Mouse (Mus musculus) heart, embryonic 16.5 days (tissue): Measurements from ENCODE around the gene Rhot1. TPM values are rescaled to one million over a fixed set of nuclear protein-coding genes. Genes with fewer than 3 reads are reported as not detected.
A peak's percentile ranks its signal among the peaks of the same experiment; 100 is the strongest.

Source experiments
- ATAC-seq: fragments of 200-750 bp; cut with Nextera tagmentation; replicated peaks from 2 replicates; pipeline ENCODE4 v1.8.0; 2017; ENCODE audit warnings: moderate number of reproducible peaks; ENCODE audit not compliant: insufficient read depth, low FRiP score; ENCODE audit errors: extremely low read depth
- H3K27ac ChIP-seq: fragments of 300-500 bp; sonication (generic); 2 replicates; pipeline ENCODE4 v1.5.1; 2014; ENCODE audit warnings: mild to moderate bottlenecking, low read length, control low read depth, moderate library complexity
- H3K27me3 ChIP-seq: fragments of 300-500 bp; sonication (generic); 2 replicates; pipeline ENCODE4 v1.6.1; 2014; ENCODE audit warnings: low read length, mixed read lengths; ENCODE audit not compliant: control insufficient read depth, insufficient read depth
- H3K36me3 ChIP-seq: fragments of 300-500 bp; sonication (generic); 2 replicates; pipeline ENCODE4 v1.6.1; 2014; ENCODE audit not compliant: control insufficient read depth, insufficient read depth
- H3K4me1 ChIP-seq: fragments of 300-500 bp; sonication (generic); 2 replicates; pipeline ENCODE4 v1.6.1; 2014; ENCODE audit warnings: low read length, mixed read lengths; ENCODE audit not compliant: control insufficient read depth, insufficient read depth
- H3K4me2 ChIP-seq: fragments of 300-500 bp; sonication (generic); 2 replicates; pipeline ENCODE4 v1.6.1; 2014; ENCODE audit warnings: low read depth, mild to moderate bottlenecking, control low read depth, low read length
- H3K4me3 ChIP-seq: fragments of 300-500 bp; sonication (generic); 2 replicates; pipeline ENCODE4 v1.5.1; 2014; ENCODE audit warnings: mild to moderate bottlenecking, control low read depth, low read length
- H3K9ac ChIP-seq: fragments of 300-500 bp; sonication (generic); 2 replicates; pipeline ENCODE4 v1.6.1; 2014; ENCODE audit warnings: low read length, control low read depth
- H3K9me3 ChIP-seq: fragments of 300-500 bp; sonication (generic); replicated peaks from 2 replicates; pipeline ENCODE4 v1.6.1; 2016; ENCODE audit warnings: low read length; ENCODE audit not compliant: control insufficient read depth
- WGBS: fragments of 180-500 bp; shearing (Covaris S2); extraction: QIAGEN DNeasy Blood & Tissue Kit; methylation state at CpG from one replicate; pipeline ENCODE4 v1.1.7; 2014; 5-methylcytosine and 5-hydroxymethylcytosine counted together
- polyA plus RNA-seq: library from polyadenylated mRNA; unstranded; fragments of >200 nt; fragmentation: Nextera tagmentation; extraction: Ambion mirVana; gene quantifications from 2 replicates; pipeline ENCODE4 v1.2.1, GENCODE M21; 2015

The Rhot1 gene
- polyA plus RNA-seq, 1 experiment from 2014 or later: 69.9 TPM

- no peak overlapping the region for H3K4me2 ChIP-seq
- H3K27ac ChIP-seq: no peak overlapping the region
- H3K9ac ChIP-seq: no peak overlapping the region
- H3K27me3 ChIP-seq: no peaks in the 10 kb centered on the region
- peaks cover 9% of the 10 kb centered on the region for H3K4me1 ChIP-seq
- H3K36me3 ChIP-seq: peaks cover 65% of the 10 kb centered on the region
- ATAC-seq: no peak
- H3K9me3 ChIP-seq: no peaks in the 10 kb centered on the region
- H3K4me3 ChIP-seq: no peak overlapping the region
Measured at GRCm38 (mm10) chr11:80247026-80247425, 38.2 kb downstream of the Rhot1 start.

- Histone ChIP-seq H3K9ac (no peak overlapping the region), H3K27ac (no peak overlapping the region), H3K9me3 (no peaks in the 10 kb centered on the region), H3K27me3 (no peaks in the 10 kb centered on the region), H3K4me3 (no peak overlapping the region), H3K36me3 (peaks cover 54% of the 10 kb centered on the region), H3K4me1 (peaks cover 9% of the 10 kb centered on the region), H3K4me2 (no peak overlapping the region)
- no peak for ATAC-seq
- 84% methylated on average over 3 of the region's 3 CpGs for WGBS
Measured at GRCm38 (mm10) chr11:80248531-80248930, 39.7 kb downstream of the Rhot1 start.

- no peak for ATAC-seq
- H3K36me3 ChIP-seq: peaks cover 33% of the 10 kb centered on the region
- H3K4me2 ChIP-seq: no peak overlapping the region
- no peak overlapping the region for H3K4me3 ChIP-seq
- WGBS: 57% methylated on average over 8 of the region's 8 CpGs
- no peaks in the 10 kb centered on the region for H3K4me1 ChIP-seq
- H3K9me3 ChIP-seq: no peaks in the 10 kb centered on the region
- no peaks in the 10 kb centered on the region for H3K27me3 ChIP-seq
- H3K27ac ChIP-seq: no peak overlapping the region
- no peak overlapping the region for H3K9ac ChIP-seq
Measured at GRCm38 (mm10) chr11:80264137-80264536, 55.3 kb downstream of the Rhot1 start.

GRCm38 (mm10) chr11:80271096-80271495, 62.3 kb downstream of the Rhot1 start:
- Histone ChIP-seq H3K9me3 (peaks cover 7% of the 10 kb centered on the region), H3K36me3 (peaks cover 4% of the 10 kb centered on the region), H3K4me1 (no peaks in the 10 kb centered on the region), H3K4me3 (no peak overlapping the region), H3K27me3 (no peaks in the 10 kb centered on the region), H3K9ac (no peak overlapping the region), H3K4me2 (no peak overlapping the region), H3K27ac (no peak overlapping the region)
- WGBS: 77% methylated on average over 5 of the region's 5 CpGs
- no peak for ATAC-seq

GRCm38 (mm10) chr11:80275011-80275410, 66.2 kb downstream of the Rhot1 start:
- no peak for ATAC-seq

GRCm38 (mm10) chr11:80278054-80278453, 69.2 kb downstream of the Rhot1 start:
- H3K9me3 ChIP-seq: peaks cover 7% of the 10 kb centered on the region
- no peaks in the 10 kb centered on the region for H3K4me1 ChIP-seq
- no peak for ATAC-seq
- no peak overlapping the region for H3K27ac ChIP-seq
- no peaks in the 10 kb centered on the region for H3K27me3 ChIP-seq
- H3K36me3 ChIP-seq: no peaks in the 10 kb centered on the region
- no peak overlapping the region for H3K4me2 ChIP-seq
- H3K9ac ChIP-seq: no peak overlapping the region
- H3K4me3 ChIP-seq: no peak overlapping the region
- WGBS: 65% methylated on average over 2 of the region's 2 CpGs

More at GRCm38 (mm10) chr11:80275011-80275410, 66.2 kb downstream of the Rhot1 start:
- H3K9ac ChIP-seq: no peak overlapping the region
- no peak overlapping the region for H3K27ac ChIP-seq
- H3K27me3 ChIP-seq: no peaks in the 10 kb centered on the region
- 52% methylated on average over 3 of the region's 3 CpGs for WGBS
- no peak overlapping the region for H3K4me2 ChIP-seq
- H3K4me1 ChIP-seq: no peaks in the 10 kb centered on the region
- no peak overlapping the region for H3K4me3 ChIP-seq
- no peaks in the 10 kb centered on the region for H3K36me3 ChIP-seq
- peaks cover 7% of the 10 kb centered on the region for H3K9me3 ChIP-seq

GRCm38 (mm10) chr11:80283786-80284185, 75.0 kb downstream of the Rhot1 start:
- ATAC-seq: no peak
- H3K27ac ChIP-seq: no peak overlapping the region
- H3K9ac ChIP-seq: no peak overlapping the region
- no peak overlapping the region for H3K4me3 ChIP-seq
- no peaks in the 10 kb centered on the region for H3K27me3 ChIP-seq
- H3K36me3 ChIP-seq: no peaks in the 10 kb centered on the region
- H3K9me3 ChIP-seq: 0 out of 2 replicates have a peak, but pooled peaks cover 2% of the 10 kb centered on the region
- H3K4me2 ChIP-seq: no peak overlapping the region
- WGBS: 67% methylated on average over 3 of the region's 3 CpGs
- peaks cover 8% of the 10 kb centered on the region for H3K4me1 ChIP-seq

GRCm38 (mm10) chr11:80284641-80285040, 75.8 kb downstream of the Rhot1 start:
- Histone ChIP-seq H3K36me3 (no peaks in the 10 kb centered on the region), H3K4me2 (peak overlapping the region; percentile 34; the same call in 1 of the 2 replicates), H3K9me3 (0 out of 2 replicates have a peak, but pooled peaks cover 2% of the 10 kb centered on the region), H3K27me3 (no peaks in the 10 kb centered on the region), H3K4me1 (peaks cover 12% of the 10 kb centered on the region), H3K4me3 (no peak overlapping the region), H3K27ac (peak overlapping the region; percentile 74), H3K9ac (0 out of 2 replicates have a peak overlapping the region, but pooled peaks have one; percentile 25)
- WGBS: 25% methylated on average over 6 of the region's 6 CpGs
- ATAC-seq: peak; percentile 59

GRCm38 (mm10) chr11:80287150-80287549, 78.3 kb downstream of the Rhot1 start:
- Histone ChIP-seq H3K4me1 (peaks cover 20% of the 10 kb centered on the region), H3K9me3 (peaks cover 7% of the 10 kb centered on the region; the same call in 1 of the 2 replicates), H3K4me3 (no peak overlapping the region), H3K4me2 (no peak overlapping the region), H3K27me3 (no peaks in the 10 kb centered on the region), H3K36me3 (no peaks in the 10 kb centered on the region), H3K9ac (no peak overlapping the region), H3K27ac (no peak overlapping the region)
- no peak for ATAC-seq
- WGBS: 21% methylated on average over 5 of the region's 5 CpGs
